Mouse (Mus musculus): ENCODE data around the gene Scp2.

DNA sequence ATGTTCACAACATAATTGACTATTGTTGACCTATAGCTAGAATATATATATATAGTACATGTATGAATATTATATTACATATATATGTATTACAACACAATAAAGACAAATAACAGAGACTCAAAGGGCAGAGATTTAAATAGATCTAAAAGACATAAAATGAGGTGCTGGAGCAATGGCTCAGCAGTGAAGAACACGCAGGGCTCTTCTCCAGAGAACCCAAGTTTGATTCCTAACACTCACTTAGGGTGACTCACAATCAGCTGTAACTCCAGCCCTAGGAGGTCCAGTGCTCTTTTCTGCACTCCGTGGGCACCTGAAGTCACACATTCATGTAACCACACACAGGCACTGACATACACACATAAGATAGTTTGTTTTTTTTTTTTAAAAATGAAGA, 60.8 kb downstream of the Scp2 start:
- no peak for TF ChIP-seq CTCF (IDR thresholded peaks at IDR 0.05; ENCODE audit: borderline replicate concordance, insufficient read depth, low read depth, low read length)
- no peak for TF ChIP-seq POLR2A (IDR thresholded peaks at IDR 0.05; ENCODE audit: borderline replicate concordance, insufficient read depth, low read length)
